Mouse (Mus musculus): ENCODE data around the gene Dot1l. TPM values are rescaled to one million over a fixed set of nuclear protein-coding genes. Genes with fewer than 3 reads are reported as not detected.

Dot1l gene
- total RNA-seq, 2 experiments from 2014 or later, result 19.2 to 24.8 TPM

Small RNA genes lying within 50 kb of the gene (microRNA-seq; reads per million reads assigned to microRNA genes)
- 1.4 to 1.5 reads per million in 2 experiments for gene Mir1982

Other genes starting within 250 kb of the Dot1l start
- not detected for gene Atp8b3, start 216.1 kb upstream of the Dot1l start, total RNA-seq (2021)
- gene Rexo1, start 193.6 kb upstream of the Dot1l start, total RNA-seq (2021), result 1 to 10 TPM; 8.8 to 9.7 TPM
- 1 to 10 TPM; 1.5 TPM for gene Klf16, start 177.9 kb upstream of the Dot1l start, total RNA-seq (2021)
- gene Abhd17a, start 164.9 kb upstream of the Dot1l start, total RNA-seq (2021), result 10 to 100 TPM; 52.5 to 62.7 TPM
- gene Scamp4, start 152.3 kb upstream of the Dot1l start, total RNA-seq (2021), result 10 to 100 TPM; 14.5 to 14.8 TPM
- under 1 TPM; 0.52 to 0.99 TPM for gene Adat3, start 152.3 kb upstream of the Dot1l start, total RNA-seq (2021)
- gene Gm49322, start 149.2 kb upstream of the Dot1l start, total RNA-seq (2021), result under 1 TPM; 0.25 to 0.26 TPM
- 10 to 100 TPM; 84.0 to 90.0 TPM for gene Csnk1g2, start 132.4 kb upstream of the Dot1l start, total RNA-seq (2021)
- 10 to 100 TPM; 32.1 to 33.5 TPM for gene Btbd2, start 98.1 kb upstream of the Dot1l start, total RNA-seq (2021)
- 100 to 1,000 TPM; 216 to 227 TPM for gene Mknk2, start 77.1 kb upstream of the Dot1l start, total RNA-seq (2021)
- gene Mob3a, start 53.2 kb upstream of the Dot1l start, total RNA-seq (2021), result 1 to 10 TPM; 3.4 to 3.6 TPM
- gene Izumo4, start 53.0 kb upstream of the Dot1l start, total RNA-seq (2021), result 1 to 10 TPM; 1.2 to 2.7 TPM
- 10 to 100 TPM; 23.8 to 25.6 TPM for gene Ap3d1, start 12.9 kb upstream of the Dot1l start, total RNA-seq (2021)
- 10 to 100 TPM; 23.1 to 29.4 TPM for gene Sf3a2, start 43.0 kb downstream of the Dot1l start, total RNA-seq (2021)
- 10 to 100 TPM; 21.6 to 22.5 TPM for gene Plekhj1, start 43.4 kb downstream of the Dot1l start, total RNA-seq (2021)
- under 1 TPM; 0.25 to 0.41 TPM for gene Amh, start 50.0 kb downstream of the Dot1l start, total RNA-seq (2021)
- gene Jsrp1, start 58.3 kb downstream of the Dot1l start, total RNA-seq (2021), result 100 to 1,000 TPM; 387 to 405 TPM
- 100 to 1,000 TPM; 611 to 682 TPM for gene Oaz1, start 71.5 kb downstream of the Dot1l start, total RNA-seq (2021)
- 10 to 100 TPM in 1 of 2 experiments, 1 to 10 TPM in 1; 8.4 to 10.3 TPM for gene Lingo3, start 88.8 kb downstream of the Dot1l start, total RNA-seq (2021)
- gene Lsm7, start 100.0 kb downstream of the Dot1l start, total RNA-seq (2021), result 10 to 100 TPM; 13.7 to 18.8 TPM
- gene Sppl2b, start 100.1 kb downstream of the Dot1l start, total RNA-seq (2021), result 10 to 100 TPM; 13.6 to 17.6 TPM
- gene Tmprss9, start 116.6 kb downstream of the Dot1l start, total RNA-seq (2021), result not detected
- gene Timm13, start 145.8 kb downstream of the Dot1l start, total RNA-seq (2021), result 100 to 1,000 TPM; 106 to 120 TPM
- 1 to 10 TPM; 2.6 to 3.1 TPM for gene Lmnb2, start 163.0 kb downstream of the Dot1l start, total RNA-seq (2021)
- gene Gadd45b, start 174.9 kb downstream of the Dot1l start, total RNA-seq (2021), result 10 to 100 TPM; 26.7 to 31.7 TPM

Data from gastrocnemius, postnatal 36 days (tissue).